Mouse (Mus musculus): ENCODE results near the gene Mdm4.
"Not testable (repeated sequence)": the region's sequence is repeated elsewhere in the genome, so short reads cannot be mapped to it uniquely, and the experiment has no call there.

The Mdm4 gene

GRCm38 (mm10) chr1:133050001-133050431, 19.7 kb upstream of the Mdm4 start:
- no peak for DNase-seq

GRCm38 (mm10) chr1:133048690-133049089, 18.3 kb upstream of the Mdm4 start:
- no peak for DNase-seq

GRCm38 (mm10) chr1:133047575-133047974, 17.2 kb upstream of the Mdm4 start:
- no peak for DNase-seq

GRCm38 (mm10) chr1:133046441-133046931, 16.1 kb upstream of the Mdm4 start:
- no peak for DNase-seq

- DNase-seq, result peak; percentile 75
Measured at GRCm38 (mm10) chr1:133045861-133046440, 15.6 kb upstream of the Mdm4 start.

- DNase-seq, result no peak
Measured at GRCm38 (mm10) chr1:133045011-133045860, 14.9 kb upstream of the Mdm4 start, which contains the start of gene Pik3c2b. Gene Pik3c2b (plus strand): TSS chr1:133045667.

GRCm38 (mm10) chr1:133039505-133039949, 9.2 kb upstream of the Mdm4 start:
- peak; percentile 49 for DNase-seq

GRCm38 (mm10) chr1:133034682-133035081, 4.3 kb upstream of the Mdm4 start:
- not testable (repeated sequence) for DNase-seq

GRCm38 (mm10) chr1:133034091-133034460, 3.7 kb upstream of the Mdm4 start:
- DNase-seq, result peak; percentile 59

- peak; percentile 62 for DNase-seq
Measured at GRCm38 (mm10) chr1:133033316-133034090, 3.1 kb upstream of the Mdm4 start.

- DNase-seq, result no peak
Measured at GRCm38 (mm10) chr1:133032981-133033315, 2.6 kb upstream of the Mdm4 start.

GRCm38 (mm10) chr1:133029744-133030143, 617 bp downstream of the Mdm4 start:
- DNase-seq, result no peak

GRCm38 (mm10) chr1:133027980-133028379, 2.4 kb downstream of the Mdm4 start:
- no peak for DNase-seq

GRCm38 (mm10) chr1:133027126-133027525, 3.2 kb downstream of the Mdm4 start:
- no peak for DNase-seq

GRCm38 (mm10) chr1:133025796-133026190, 4.6 kb downstream of the Mdm4 start:
- not testable (repeated sequence) for DNase-seq

GRCm38 (mm10) chr1:133025051-133025795, 5.1 kb downstream of the Mdm4 start:
- peak; percentile 80 for DNase-seq

- no peak for DNase-seq
Measured at GRCm38 (mm10) chr1:133024426-133024825, 5.9 kb downstream of the Mdm4 start.

GRCm38 (mm10) chr1:133023723-133024122, 6.6 kb downstream of the Mdm4 start:
- DNase-seq, result not testable (repeated sequence)

GRCm38 (mm10) chr1:133021971-133022370, 8.4 kb downstream of the Mdm4 start:
- not testable (repeated sequence) for DNase-seq

- no peak for DNase-seq
Measured at GRCm38 (mm10) chr1:133021391-133021790, 9.0 kb downstream of the Mdm4 start.

GRCm38 (mm10) chr1:133020137-133020894, 10.0 kb downstream of the Mdm4 start:
- DNase-seq, result no peak

GRCm38 (mm10) chr1:133019312-133019711, 11.0 kb downstream of the Mdm4 start:
- no peak for DNase-seq
